Comparison of ENCODE assay signal across 18 mouse cellular contexts in the genomic region with DNA sequence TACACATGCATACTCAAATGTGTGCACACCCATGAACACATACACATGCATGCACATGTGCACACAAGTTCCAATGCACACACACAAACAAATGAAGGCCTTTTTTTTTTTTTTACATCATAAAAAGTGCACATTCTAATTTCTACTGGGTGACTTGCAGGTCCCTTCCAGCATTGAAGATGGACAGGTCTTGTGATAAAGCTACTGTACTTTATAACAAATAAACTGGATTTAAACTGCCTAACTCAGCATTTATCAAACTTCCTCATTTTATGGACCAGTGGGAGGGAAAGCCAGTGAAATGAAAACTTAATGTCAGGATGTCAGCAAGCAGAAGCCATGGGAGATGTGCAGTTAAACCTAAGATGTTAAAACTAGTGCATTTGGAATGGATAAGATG.
"Had no signal": no experiment of that assay in that cellular context is flagged by ENCODE, and none has a peak within 500 bp of the region (broad histone marks: within the 10 kb centered on the region; RNA-seq: fewer than 3 reads in every experiment).

No protein-coding gene starts in this region.

- H3K36me3 ChIP-seq: limb, embryonic 12.5 days; limb, embryonic 15.5 days; liver, embryonic 13.5 days; midbrain, embryonic 12.5 days; midbrain, embryonic 15.5 days; neural tube, embryonic 13.5 days; stomach, embryonic 15.5 days had no signal

- DNase-seq: kidney, adult 18-20 months; kidney, postnatal 25 days; layer of hippocampus, postnatal 36 days; left cerebral cortex, postnatal 4 days; liver, embryonic 13.5 days; lung, adult 2 months; lung, postnatal 14 days; lung, postnatal 4 days; spleen, adult 18-20 months; thymus, postnatal 25 days had no signal

- H3K27ac ChIP-seq: kidney, postnatal 0 days; left cerebral cortex, adult 2 months; limb, embryonic 12.5 days; limb, embryonic 15.5 days; liver, embryonic 13.5 days; midbrain, embryonic 12.5 days; midbrain, embryonic 15.5 days; neural tube, embryonic 13.5 days; stomach, embryonic 15.5 days had no signal

- H3K9me3 ChIP-seq: limb, embryonic 12.5 days; limb, embryonic 15.5 days; liver, embryonic 13.5 days; midbrain, embryonic 12.5 days; midbrain, embryonic 15.5 days; neural tube, embryonic 13.5 days; stomach, embryonic 15.5 days had no signal

- H3K27me3 ChIP-seq: limb, embryonic 15.5 days; stomach, embryonic 15.5 days had no signal

- H3K4me3 ChIP-seq: left cerebral cortex, adult 2 months; limb, embryonic 15.5 days; liver, embryonic 13.5 days; midbrain, embryonic 12.5 days; midbrain, embryonic 15.5 days; neural tube, embryonic 13.5 days; stomach, embryonic 15.5 days had no signal

- H3K9ac ChIP-seq: limb, embryonic 12.5 days; limb, embryonic 15.5 days; liver, embryonic 13.5 days; midbrain, embryonic 12.5 days; midbrain, embryonic 15.5 days; neural tube, embryonic 13.5 days; stomach, embryonic 15.5 days had no signal
